Mouse (Mus musculus): ENCODE measurements around the gene Glyatl3.

The Glyatl3 gene

GRCm38 (mm10) chr17:40855065-40855464 is 59.1 kb downstream of the Glyatl3 start:
- DNase-seq (ENCODE audit: low spot score), result no peak
